Comparison of ENCODE assay signal across 22 mouse cellular contexts in genomic region chr5:24854256-24854655, GRCm38 (mm10). TPM values are rescaled to one million over a fixed set of nuclear protein-coding genes. Genes with fewer than 3 reads are reported as not detected.
A peak's percentile ranks its signal among the peaks of the same experiment; 100 is the strongest.
DNase-seq lines count a peak whose midpoint lies in the region; ATAC-seq and TF ChIP-seq lines count a peak whose summit lies in the region.
"Had no signal": no experiment of that assay in that cellular context is flagged by ENCODE, and none has a peak within 500 bp of the region (broad histone marks: within the 10 kb centered on the region; RNA-seq: fewer than 3 reads in every experiment).

No protein-coding gene starts in this region.

- ATAC-seq in erythroid progenitor cell, adult 5-6 weeks (replicated peaks; ENCODE audit: low FRiP score, poor library complexity, severe bottlenecking) = peak; percentile 53; the same call in 1 of the 2 replicates
- no peak for ATAC-seq in hindbrain, postnatal 0 days
- ATAC-seq: forebrain, embryonic 16.5 days; intestine, embryonic 16.5 days had no signal

- H3K36me3 ChIP-seq in thymus, adult 2 months (ENCODE audit: control insufficient read depth, insufficient read depth, low read length) = no peaks in the 10 kb centered on the region
- H3K36me3 ChIP-seq in hindbrain, postnatal 0 days (ENCODE audit: insufficient read depth, low read length) = no peaks in the 10 kb centered on the region
- H3K36me3 ChIP-seq: embryonic facial prominence, embryonic 10.5 days; limb, embryonic 12.5 days; lung, embryonic 15.5 days; neural tube, embryonic 15.5 days; stomach, embryonic 15.5 days had no signal

- no peaks in the 10 kb centered on the region for H3K4me1 ChIP-seq in thymus, adult 2 months (replicated peaks; ENCODE audit: control insufficient read depth, insufficient read depth, low read length)
- no peaks in the 10 kb centered on the region for H3K4me1 ChIP-seq in hindbrain, postnatal 0 days (ENCODE audit: insufficient read depth, low read length)
- H3K4me1 ChIP-seq: embryonic facial prominence, embryonic 10.5 days; limb, embryonic 12.5 days; lung, embryonic 15.5 days; neural tube, embryonic 15.5 days; stomach, embryonic 15.5 days had no signal

- WGBS in thymus, adult 2 months = 94% methylated on average over 3 of the region's 3 CpGs
- WGBS in hindbrain, postnatal 0 days = 84% methylated on average over 3 of the region's 3 CpGs

- no peak overlapping the region for H3K4me2 ChIP-seq in hindbrain, postnatal 0 days (ENCODE audit: low read depth, low read length)
- H3K4me2 ChIP-seq: hindbrain, embryonic 14.5 days; limb, embryonic 12.5 days; lung, embryonic 15.5 days; neural tube, embryonic 15.5 days; stomach, embryonic 15.5 days had no signal

- no peak overlapping the region for H3K4me3 ChIP-seq in thymus, adult 2 months (ENCODE audit: control insufficient read depth, insufficient read depth, low read length)
- no peak overlapping the region for H3K4me3 ChIP-seq in hindbrain, postnatal 0 days (ENCODE audit: low read length)
- H3K4me3 ChIP-seq: embryonic facial prominence, embryonic 10.5 days; limb, embryonic 12.5 days; lung, embryonic 15.5 days; myocyte; neural tube, embryonic 15.5 days; stomach, embryonic 15.5 days had no signal

- DNase-seq in ovary, adult 18-20 months (ENCODE audit: low spot score) = peak; percentile 13
- DNase-seq in ovary, postnatal 10 days (ENCODE audit: low spot score) = no peak
- DNase-seq in adrenal gland, adult 8-10 months = peak; percentile 60
- DNase-seq in spleen, postnatal 4 days (ENCODE audit: low spot score in 2 of 2) = no peak
- no peak for DNase-seq in thymus, adult 2 months
- DNase-seq in hindbrain, postnatal 0 days (ENCODE audit: low spot score) = no peak
- DNase-seq: cerebellum, adult 18-20 months; cerebellum, postnatal 36 days; heart, postnatal 10 days; midbrain, embryonic 14.5 days; retina, postnatal 1 day had no signal

- H3K27me3 ChIP-seq in thymus, adult 2 months (ENCODE audit: control insufficient read depth, insufficient read depth, low read length) = no peaks in the 10 kb centered on the region
- H3K27me3 ChIP-seq in hindbrain, postnatal 0 days (ENCODE audit: insufficient read depth, low read length) = no peaks in the 10 kb centered on the region
- H3K27me3 ChIP-seq: limb, embryonic 12.5 days; lung, embryonic 15.5 days; neural tube, embryonic 15.5 days; stomach, embryonic 15.5 days had no signal

- no peaks in the 10 kb centered on the region for H3K9me3 ChIP-seq in hindbrain, postnatal 0 days (ENCODE audit: low read length)
- H3K9me3 ChIP-seq: embryonic facial prominence, embryonic 10.5 days; limb, embryonic 12.5 days; lung, embryonic 15.5 days; neural tube, embryonic 15.5 days; stomach, embryonic 15.5 days had no signal

- H3K27ac ChIP-seq in thymus, adult 2 months (ENCODE audit: control insufficient read depth, insufficient read depth, low read length) = no peak overlapping the region
- H3K27ac ChIP-seq in hindbrain, postnatal 0 days = no peak overlapping the region
- H3K27ac ChIP-seq: embryonic facial prominence, embryonic 10.5 days; hindbrain, embryonic 14.5 days; kidney, postnatal 0 days; limb, embryonic 12.5 days; lung, embryonic 15.5 days; neural tube, embryonic 15.5 days; stomach, embryonic 15.5 days had no signal

- no peak overlapping the region for H3K9ac ChIP-seq in hindbrain, postnatal 0 days (replicated peaks; ENCODE audit: low read length)
- H3K9ac ChIP-seq: hindbrain, embryonic 14.5 days; limb, embryonic 12.5 days; lung, embryonic 15.5 days; neural tube, embryonic 15.5 days; stomach, embryonic 15.5 days had no signal

- no peak for TF ChIP-seq POLR2A in thymus, adult 2 months (IDR thresholded peaks at IDR 0.05; ENCODE audit: control insufficient read depth, extremely low read depth, insufficient read depth, low read length, poor library complexity)

- no peak for TF ChIP-seq CTCF in thymus, adult 2 months (IDR thresholded peaks at IDR 0.05; ENCODE audit: borderline replicate concordance, control insufficient read depth, extremely low read depth, insufficient read depth, low read length, poor library complexity)
- TF ChIP-seq CTCF in hindbrain, postnatal 0 days (IDR thresholded peaks at IDR 0.05; ENCODE audit: low read depth) = no peak

RNA-seq across cellular contexts. Expression of gene Rheb, which starts 11.8 kb away (rescaled TPM):
- 10 to 100 TPM; 72.1 to 80.4 (median 78.2) TPM for total RNA-seq in adrenal gland, adult 8-10 months (2022)
- total RNA-seq in erythroid progenitor cell, adult 5-6 weeks (2015; ENCODE audit: low replicate concordance) = 70.8 and 75.0 TPM in 2 replicates
- total RNA-seq in erythroid progenitor cell, adult 5-6 weeks (2017; ENCODE audit: low replicate concordance) = 37.6 and 73.3 TPM in 2 replicates
- 23.1 and 26.2 TPM in 2 replicates for polyA plus RNA-seq in thymus, adult 2 months (2012; rRNA removed)
- 78.4 and 89.7 TPM in 2 replicates for total RNA-seq in hindbrain, postnatal 0 days (2014; rRNA removed)
- polyA plus RNA-seq in hindbrain, postnatal 0 days (2015; fragmentation: Nextera tagmentation; extraction: Ambion mirVana) = 284 and 287 TPM in 2 replicates

Comparison
In these comparisons a context has a peak if more than half of its experiments do, and no peak if none do; other contexts are left out.
1. DNase-seq: peak in ovary, adult 18-20 months (single experiment) and adrenal gland, adult 8-10 months (single experiment); none in ovary, postnatal 10 days (single experiment), spleen, postnatal 4 days (0 of 2), thymus, adult 2 months (single experiment) and hindbrain, postnatal 0 days (single experiment).